Mouse (Mus musculus) C2C12 (cell line): ENCODE data around the gene Egfr. TPM values are rescaled to one million over a fixed set of nuclear protein-coding genes. Genes with fewer than 3 reads are reported as not detected.

Experiments used
- H3K27me3 ChIP-seq: one replicate; pipeline ENCODE4 v1.6.1; 2011; ENCODE audit not compliant: control insufficient read depth, insufficient read depth, insufficient read length
- H3K36me3 ChIP-seq: one replicate; pipeline ENCODE4 v1.6.1; 2011; ENCODE audit not compliant: control insufficient read depth, insufficient read depth
- H3K4me3 ChIP-seq: one replicate; pipeline ENCODE4 v1.5.1; 2011; ENCODE audit warnings: mild to moderate bottlenecking, control low read depth; ENCODE audit not compliant: poor library complexity, insufficient read depth, severe bottlenecking
- H3K79me2 ChIP-seq: one replicate; pipeline ENCODE4 v1.6.1; 2011; ENCODE audit not compliant: control insufficient read depth, insufficient read depth
- H3K79me3 ChIP-seq: one replicate; pipeline ENCODE4 v1.6.1; 2011; ENCODE audit warnings: low read depth, control low read depth
- H3ac ChIP-seq: one replicate; pipeline ENCODE3; 2011; ENCODE audit warnings: low read depth; ENCODE audit not compliant: control insufficient read depth, insufficient read length
- CEBPB ChIP-seq: IDR thresholded peaks from one replicate; pipeline ENCODE4 v1.6.1; 2011; ENCODE audit warnings: low read depth, mild to moderate bottlenecking, control low read depth, moderate library complexity
- CTCF ChIP-seq: IDR thresholded peaks from one replicate; pipeline ENCODE4 v1.5.1; 2011; ENCODE audit not compliant: control insufficient read depth, insufficient read depth, insufficient read length
- FOSL1 ChIP-seq: IDR thresholded peaks from one replicate; pipeline ENCODE4 v1.8.0; 2011; ENCODE audit warnings: mild to moderate bottlenecking, low read length; ENCODE audit not compliant: poor library complexity, insufficient read depth, severe bottlenecking
- MAX ChIP-seq: IDR thresholded peaks from one replicate; pipeline ENCODE4 v1.6.1; 2011; ENCODE audit warnings: mild to moderate bottlenecking, control low read depth
- MYOD1 ChIP-seq: IDR thresholded peaks from one replicate; pipeline ENCODE4 v1.6.1; 2011; ENCODE audit warnings: low read depth; ENCODE audit not compliant: control insufficient read depth, insufficient read length
- MYOG ChIP-seq: IDR thresholded peaks from one replicate; pipeline ENCODE4 v1.6.1; 2011; ENCODE audit not compliant: control insufficient read depth, insufficient read length; ENCODE audit errors: extremely low read depth
- USF1 ChIP-seq: IDR thresholded peaks from one replicate; pipeline ENCODE4 v1.6.1; 2011; ENCODE audit warnings: low read depth, mild to moderate bottlenecking, control low read depth, moderate library complexity
- polyA plus RNA-seq: library from polyadenylated mRNA; unstranded; fragments of >200 nt; fragmentation: generic; extraction: Trizol; gene quantifications from one replicate; pipeline ENCODE4 v1.2.1, GENCODE M21; 2012; ENCODE audit warnings: missing spikeins

The Egfr gene
- polyA plus RNA-seq, 1 experiment, result 3.8 TPM

DNA sequence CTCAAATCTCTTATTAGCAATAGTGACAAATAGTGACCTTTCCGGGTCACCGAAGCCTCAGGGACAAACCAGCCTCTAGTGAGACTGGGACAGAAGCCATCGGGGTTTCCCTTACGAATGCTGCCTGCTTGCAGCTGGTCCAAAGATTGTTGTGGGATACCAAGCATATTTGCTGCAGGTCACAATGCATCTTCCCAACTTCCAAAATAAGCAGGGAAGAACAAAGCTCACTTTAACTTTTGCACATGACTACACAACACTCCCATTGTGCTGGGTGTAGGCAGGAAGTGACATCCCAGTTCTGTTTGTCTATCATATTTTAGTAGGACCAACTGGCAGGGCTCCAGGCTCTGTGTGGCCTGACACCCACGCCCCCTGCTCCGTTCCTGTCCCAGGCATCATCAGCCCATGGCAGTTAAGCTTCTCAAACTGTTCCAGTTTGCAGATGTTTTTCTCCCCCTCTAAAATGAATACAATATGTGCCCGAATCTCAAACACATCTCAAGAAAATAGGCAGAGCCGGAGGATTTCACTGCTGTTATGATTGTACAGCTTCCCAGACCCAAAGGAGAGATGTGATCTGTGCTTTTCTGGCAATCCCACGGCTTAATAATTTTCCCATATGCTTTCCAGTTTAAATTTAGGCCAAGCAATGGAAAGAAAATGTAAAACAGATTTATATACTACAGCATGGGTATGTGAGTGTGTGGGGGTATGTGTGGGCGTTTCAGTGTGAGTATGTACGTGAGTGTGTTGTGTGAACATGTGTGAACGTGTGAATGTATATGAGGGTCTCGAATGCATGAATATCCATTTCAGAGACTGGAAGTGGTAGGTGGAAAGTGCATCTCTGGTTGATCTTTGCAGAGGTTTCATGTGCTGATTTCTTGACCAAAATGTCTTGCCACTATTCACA lies 143.7 kb downstream of the Egfr start:
- no peak overlapping the region for H3K4me3 ChIP-seq
- no peaks in the 10 kb centered on the region for H3K79me2 ChIP-seq
- H3K36me3 ChIP-seq, result no peaks in the 10 kb centered on the region
- H3K79me3 ChIP-seq, result no peaks in the 10 kb centered on the region
- no peaks in the 10 kb centered on the region for H3K27me3 ChIP-seq
- no peak overlapping the region for H3ac ChIP-seq
- TF ChIP-seq MYOG (no peak), USF1 (no peak), MYOD1 (no peak)

DNA sequence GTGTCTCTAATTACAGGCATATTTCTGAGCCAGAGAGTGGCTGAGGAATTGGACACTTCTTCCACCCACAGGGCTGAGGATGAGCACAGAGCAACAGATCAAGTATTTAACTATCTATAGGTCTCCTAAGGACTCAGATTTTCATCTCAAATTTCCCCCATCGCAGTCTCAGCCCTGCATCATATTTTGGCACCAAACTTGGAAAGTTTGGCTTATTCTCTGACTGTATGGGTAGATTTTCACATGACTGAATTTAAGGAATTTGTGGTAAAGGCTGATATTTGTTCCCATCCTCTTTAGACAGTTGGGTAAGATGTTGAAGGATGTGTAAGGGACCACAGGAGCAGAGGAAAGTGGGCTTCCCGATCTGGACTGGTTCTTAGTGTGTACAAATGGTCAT lies 145.7 kb downstream of the Egfr start:
- Histone ChIP-seq H3K27me3 (no peaks in the 10 kb centered on the region), H3ac (no peak overlapping the region), H3K36me3 (no peaks in the 10 kb centered on the region), H3K4me3 (no peak overlapping the region), H3K79me3 (no peaks in the 10 kb centered on the region), H3K79me2 (no peaks in the 10 kb centered on the region)
- TF ChIP-seq MYOG (no peak), FOSL1 (no peak), MYOD1 (no peak), CTCF (no peak), USF1 (no peak), MAX (no peak), CEBPB (no peak)

DNA sequence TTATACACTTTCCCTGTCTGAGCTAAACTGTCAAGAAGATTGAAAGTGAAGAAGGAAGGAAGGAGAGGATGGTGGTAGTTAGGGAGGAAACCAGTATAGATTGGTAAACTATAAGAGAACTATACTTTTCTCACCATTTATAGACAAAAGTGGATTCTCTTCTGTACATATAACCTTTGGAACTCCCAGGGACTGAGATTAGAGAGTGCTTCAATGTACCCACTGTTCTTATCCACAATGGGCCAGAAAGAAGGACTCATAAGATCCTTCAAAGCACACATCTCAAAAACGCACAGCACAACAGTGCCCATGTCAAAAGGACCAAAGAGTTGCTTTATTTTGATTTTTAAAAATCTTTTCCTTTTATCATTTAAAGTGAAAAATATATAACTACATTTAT lies 148.2 kb downstream of the Egfr start:
- Histone ChIP-seq H3K36me3 (no peaks in the 10 kb centered on the region), H3K27me3 (no peaks in the 10 kb centered on the region), H3K79me3 (no peaks in the 10 kb centered on the region), H3ac (no peak overlapping the region), H3K79me2 (no peaks in the 10 kb centered on the region), H3K4me3 (no peak overlapping the region)
- TF ChIP-seq MAX, result no peak
- no peak for TF ChIP-seq USF1
- no peak for TF ChIP-seq MYOD1
- no peak for TF ChIP-seq CEBPB
- TF ChIP-seq MYOG, result no peak
- no peak for TF ChIP-seq CTCF
- TF ChIP-seq FOSL1, result no peak

DNA sequence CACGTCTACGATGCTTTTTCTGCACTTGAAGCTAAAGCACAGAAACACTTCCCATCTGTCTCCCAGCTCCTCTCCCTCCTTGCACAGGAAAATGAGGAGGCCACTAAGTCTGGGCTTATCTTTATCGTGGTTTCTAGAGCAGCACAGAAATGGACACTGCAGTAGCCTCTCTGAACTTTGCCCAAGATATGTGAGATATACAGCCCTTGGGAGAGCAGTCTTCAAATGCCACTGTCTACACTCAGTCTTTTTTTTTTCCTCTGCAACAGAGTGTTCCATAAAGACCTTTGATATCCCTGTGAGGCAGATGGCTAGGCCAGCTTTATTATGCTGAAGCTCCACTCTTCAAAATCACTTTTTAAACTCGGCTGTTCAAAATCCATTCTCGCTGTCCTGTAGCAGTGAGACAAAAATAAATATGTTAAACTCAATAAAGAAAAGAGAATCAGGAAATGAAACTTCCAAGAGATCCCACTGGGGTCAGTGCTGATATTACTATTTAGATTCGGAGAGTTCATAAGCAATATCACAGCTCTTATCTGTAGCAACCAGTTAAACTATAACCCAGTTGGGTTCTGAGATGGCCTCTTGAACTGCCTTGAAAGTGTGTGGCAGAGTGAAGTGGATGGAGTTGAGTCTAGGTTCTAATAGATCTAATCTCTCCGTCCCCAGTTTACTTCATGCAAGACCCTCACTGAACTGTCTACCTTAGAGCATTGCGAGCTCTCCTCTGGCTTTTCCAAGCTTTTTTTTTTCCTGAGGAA lies 148.8 kb downstream of the Egfr start:
- H3K27me3 ChIP-seq, result no peaks in the 10 kb centered on the region
- H3K79me2 ChIP-seq, result no peaks in the 10 kb centered on the region
- H3K4me3 ChIP-seq, result no peak overlapping the region
- H3ac ChIP-seq, result no peak overlapping the region
- peaks cover 4% of the 10 kb centered on the region for H3K36me3 ChIP-seq
- no peaks in the 10 kb centered on the region for H3K79me3 ChIP-seq
- TF ChIP-seq MAX (no peak), CTCF (no peak), USF1 (no peak), MYOD1 (no peak), MYOG (no peak), FOSL1 (no peak), CEBPB (no peak)

DNA sequence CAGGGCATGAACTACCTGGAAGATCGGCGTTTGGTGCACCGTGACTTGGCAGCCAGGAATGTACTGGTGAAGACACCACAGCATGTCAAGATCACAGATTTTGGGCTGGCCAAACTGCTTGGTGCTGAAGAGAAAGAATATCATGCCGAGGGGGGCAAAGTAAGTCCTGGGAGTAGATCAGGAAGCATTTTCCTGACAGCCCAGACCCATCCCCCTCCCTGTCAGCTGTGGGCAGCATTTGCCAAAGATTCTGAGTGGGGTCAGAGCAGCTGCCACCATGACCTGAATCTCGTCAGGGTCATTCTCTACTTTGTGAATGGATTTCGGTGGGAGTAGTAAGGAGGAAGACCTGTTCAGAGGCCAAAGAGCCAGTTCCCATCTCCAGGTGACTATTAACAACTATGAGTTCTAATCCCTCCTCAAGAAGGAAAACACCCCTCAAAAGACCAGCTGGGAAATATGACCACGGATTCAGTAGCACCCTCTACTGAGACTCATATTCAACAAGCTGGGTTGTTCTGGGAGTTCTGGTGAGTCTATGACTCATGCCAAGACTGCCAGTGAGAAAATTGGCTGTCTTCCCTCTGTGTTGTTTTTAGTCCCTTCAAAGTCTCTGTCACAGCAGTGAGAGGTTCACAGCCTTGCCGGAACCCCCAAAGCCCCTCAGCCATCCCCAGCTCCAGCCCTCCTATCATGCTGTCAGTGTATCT lies 152.5 kb downstream of the Egfr start:
- no peaks in the 10 kb centered on the region for H3K79me3 ChIP-seq

More for the DNA sequence above, 152.5 kb downstream of the Egfr start:
- TF ChIP-seq MYOD1, result no peak
- TF ChIP-seq FOSL1, result no peak
- no peak for TF ChIP-seq CTCF
- TF ChIP-seq MAX, result no peak
- no peak for TF ChIP-seq USF1
- TF ChIP-seq CEBPB, result no peak
- TF ChIP-seq MYOG, result no peak
- no peaks in the 10 kb centered on the region for H3K79me2 ChIP-seq
- H3ac ChIP-seq, result no peak overlapping the region
- no peaks in the 10 kb centered on the region for H3K27me3 ChIP-seq
- H3K36me3 ChIP-seq, result peaks cover 4% of the 10 kb centered on the region
- no peak overlapping the region for H3K4me3 ChIP-seq
